Mouse (Mus musculus): ENCODE data around the gene Xkr8. TPM values are rescaled to one million over a fixed set of nuclear protein-coding genes. Genes with fewer than 3 reads are reported as not detected.
A peak's percentile ranks its signal among the peaks of the same experiment; 100 is the strongest.

Xkr8 gene
- polyA plus RNA-seq, 1 experiment: 4.7 TPM

DNA sequence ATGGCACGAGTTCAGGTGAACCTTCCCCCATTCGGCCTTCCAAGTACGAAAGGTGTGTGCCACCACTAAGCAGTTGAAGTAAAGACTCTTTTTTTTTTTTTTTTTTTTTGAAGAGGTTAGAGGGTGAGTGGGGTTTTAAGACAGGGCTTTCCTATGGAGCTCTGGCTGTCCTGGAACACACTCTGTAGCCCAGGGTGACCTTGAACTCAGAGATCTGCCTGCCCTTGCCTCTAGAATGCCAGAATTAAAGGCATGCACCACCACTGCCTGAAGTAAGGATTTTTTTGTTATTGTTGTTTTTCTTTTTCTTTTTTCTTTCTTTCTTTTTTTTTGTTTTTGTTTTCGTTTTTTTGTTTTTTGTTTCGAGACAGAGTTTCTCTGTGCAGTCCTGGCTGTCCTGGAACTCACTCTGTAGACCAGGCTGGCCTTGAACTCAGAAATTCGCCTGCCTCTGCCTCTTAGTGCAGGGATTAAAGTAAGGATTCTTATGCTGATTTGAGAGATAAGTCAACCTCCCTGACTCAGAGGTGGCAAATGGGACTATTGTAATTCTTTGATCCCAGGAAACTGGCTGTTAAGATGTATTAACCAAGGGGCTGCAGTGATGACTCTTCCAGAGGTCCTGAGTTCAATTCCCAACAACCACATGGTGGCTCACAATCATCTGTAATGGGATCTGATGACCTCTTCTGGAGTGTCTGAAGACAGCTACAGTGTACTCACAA lies 17.1 kb upstream of the Xkr8 start:
- no peak overlapping the region for H3ac ChIP-seq (ENCODE audit: control insufficient read depth, insufficient read length)
- no peaks in the 10 kb centered on the region for H3K27me3 ChIP-seq (ENCODE audit: control insufficient read depth, insufficient read depth, insufficient read length)

DNA sequence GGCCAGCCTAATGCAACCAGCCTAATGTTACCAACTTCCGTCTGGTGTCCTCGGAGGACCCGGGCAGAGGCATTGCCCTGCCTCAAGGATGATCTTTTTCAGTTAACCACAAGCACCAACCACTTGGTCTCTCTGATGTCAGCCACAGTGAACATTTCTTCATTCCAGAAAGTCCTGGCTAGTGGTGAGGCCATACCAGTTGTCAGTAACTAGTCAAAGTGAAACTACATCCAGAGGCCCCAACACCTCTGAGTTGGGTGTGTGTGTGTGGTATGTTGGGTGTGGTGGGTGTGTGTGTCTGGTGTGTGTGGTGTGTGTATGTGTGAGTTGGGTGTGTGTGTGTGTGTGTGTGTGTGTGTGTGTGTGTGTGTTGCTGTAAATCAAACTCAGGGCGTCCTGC lies 16.4 kb upstream of the Xkr8 start:
- Histone ChIP-seq H3K4me2 (ENCODE audit: low read depth) (peak overlapping the region; percentile 13), H3K27me3 (ENCODE audit: control insufficient read depth, insufficient read depth, insufficient read length) (no peaks in the 10 kb centered on the region)
- TF ChIP-seq MYOG (IDR thresholded peaks at IDR 0.05; ENCODE audit: control insufficient read depth in 1 of 3, insufficient read depth in 1 of 3, insufficient read length in 2 of 3, low read depth in 2 of 3) (peak in 2 of 3 experiments; percentile 51 to 69), CEBPB (IDR thresholded peaks at IDR 0.05; ENCODE audit: insufficient read depth, poor library complexity, severe bottlenecking) (no peak), POLR2A (IDR thresholded peaks at IDR 0.05; ENCODE audit: insufficient read length, low read depth) (no peak), MYOD1 (IDR thresholded peaks at IDR 0.05; ENCODE audit: control insufficient read depth in 1 of 3, insufficient read length in 2 of 3, low read depth in 2 of 3) (peak in 1 of 3 experiments; percentile 32), TCF3 (IDR thresholded peaks at IDR 0.05; ENCODE audit: insufficient read length, low read depth) (no peak)

More for the DNA sequence above, 17.1 kb upstream of the Xkr8 start:
- TF ChIP-seq MAX (IDR thresholded peaks at IDR 0.05; ENCODE audit: low read depth): no peak
- Histone ChIP-seq H3K4me3 (no peak overlapping the region), H3K79me2 (ENCODE audit: control insufficient read depth, insufficient read depth) (no peaks in the 10 kb centered on the region), H3K4me2 (ENCODE audit: low read depth) (peak overlapping the region; percentile 13), H3K36me3 (ENCODE audit: control insufficient read depth, insufficient read depth) (no peaks in the 10 kb centered on the region)

DNA sequence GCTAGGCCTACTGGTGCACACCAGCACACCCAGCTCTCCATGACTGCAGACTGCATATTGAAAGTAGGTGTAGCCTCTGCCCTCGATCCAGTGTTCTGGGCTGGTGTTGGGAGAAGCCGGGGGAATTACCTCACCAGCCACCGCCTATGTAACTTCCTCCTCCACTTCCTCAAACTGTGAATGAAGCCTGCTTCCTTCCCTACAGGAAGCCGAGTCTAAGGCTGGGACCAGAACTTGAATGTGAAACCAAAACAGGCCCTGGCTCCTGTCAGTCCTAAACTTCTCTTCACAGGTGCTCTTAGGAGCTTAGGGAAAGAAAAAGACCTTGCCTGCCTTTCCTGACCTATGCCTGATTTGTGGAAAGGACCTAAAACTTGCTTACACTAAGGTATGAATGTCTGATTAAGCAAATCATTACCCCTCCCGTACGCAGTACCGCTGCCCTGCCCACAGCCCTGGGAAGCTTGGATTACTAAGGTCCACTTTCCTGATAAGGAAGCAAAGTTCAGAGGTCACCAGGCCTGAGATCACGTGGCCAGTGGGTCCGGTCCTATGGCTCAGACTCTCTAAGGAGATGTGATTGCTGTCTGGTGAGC lies 15.4 kb upstream of the Xkr8 start:
- Histone ChIP-seq H3K36me3 (ENCODE audit: control insufficient read depth, insufficient read depth) (no peaks in the 10 kb centered on the region), H3K27me3 (ENCODE audit: control insufficient read depth, insufficient read depth, insufficient read length) (no peaks in the 10 kb centered on the region), H3K4me2 (ENCODE audit: low read depth) (peak overlapping the region; percentile 39), H3ac (ENCODE audit: control insufficient read depth, insufficient read length) (no peak overlapping the region), H3K79me2 (ENCODE audit: control insufficient read depth, insufficient read depth) (no peaks in the 10 kb centered on the region), H3K4me3 (no peak overlapping the region)
- TF ChIP-seq TCF3 (IDR thresholded peaks at IDR 0.05; ENCODE audit: insufficient read length, low read depth) (no peak), MAX (IDR thresholded peaks at IDR 0.05; ENCODE audit: low read depth) (no peak), MYOD1 (IDR thresholded peaks at IDR 0.05; ENCODE audit: control insufficient read depth in 1 of 3, insufficient read length in 2 of 3, low read depth in 2 of 3) (no peak), USF1 (IDR thresholded peaks at IDR 0.05; ENCODE audit: low read depth) (no peak), SRF (IDR thresholded peaks at IDR 0.05; ENCODE audit: control insufficient read depth, insufficient read length, low read depth) (no peak), CEBPB (IDR thresholded peaks at IDR 0.05; ENCODE audit: insufficient read depth, poor library complexity, severe bottlenecking) (no peak), TCF12 (IDR thresholded peaks at IDR 0.05; ENCODE audit: insufficient read depth, poor library complexity, severe bottlenecking) (no peak), POLR2AphosphoS2 (IDR thresholded peaks at IDR 0.05; ENCODE audit: insufficient read length, low read depth) (no peak), MYOG (IDR thresholded peaks at IDR 0.05; ENCODE audit: control insufficient read depth in 1 of 3, insufficient read depth in 1 of 3, insufficient read length in 2 of 3, low read depth in 2 of 3) (no peak), E2F4 (IDR thresholded peaks at IDR 0.05; ENCODE audit: insufficient read depth) (no peak), POLR2A (IDR thresholded peaks at IDR 0.05; ENCODE audit: insufficient read length, low read depth) (no peak), REST (IDR thresholded peaks at IDR 0.05; ENCODE audit: insufficient read depth, insufficient read length) (no peak)

More for the DNA sequence above, 16.4 kb upstream of the Xkr8 start:
- no peaks in the 10 kb centered on the region for H3K79me2 ChIP-seq (ENCODE audit: control insufficient read depth, insufficient read depth)
- no peak overlapping the region for H3ac ChIP-seq (ENCODE audit: control insufficient read depth, insufficient read length)
- H3K36me3 ChIP-seq (ENCODE audit: control insufficient read depth, insufficient read depth): no peaks in the 10 kb centered on the region
- H3K4me3 ChIP-seq: no peak overlapping the region

DNA sequence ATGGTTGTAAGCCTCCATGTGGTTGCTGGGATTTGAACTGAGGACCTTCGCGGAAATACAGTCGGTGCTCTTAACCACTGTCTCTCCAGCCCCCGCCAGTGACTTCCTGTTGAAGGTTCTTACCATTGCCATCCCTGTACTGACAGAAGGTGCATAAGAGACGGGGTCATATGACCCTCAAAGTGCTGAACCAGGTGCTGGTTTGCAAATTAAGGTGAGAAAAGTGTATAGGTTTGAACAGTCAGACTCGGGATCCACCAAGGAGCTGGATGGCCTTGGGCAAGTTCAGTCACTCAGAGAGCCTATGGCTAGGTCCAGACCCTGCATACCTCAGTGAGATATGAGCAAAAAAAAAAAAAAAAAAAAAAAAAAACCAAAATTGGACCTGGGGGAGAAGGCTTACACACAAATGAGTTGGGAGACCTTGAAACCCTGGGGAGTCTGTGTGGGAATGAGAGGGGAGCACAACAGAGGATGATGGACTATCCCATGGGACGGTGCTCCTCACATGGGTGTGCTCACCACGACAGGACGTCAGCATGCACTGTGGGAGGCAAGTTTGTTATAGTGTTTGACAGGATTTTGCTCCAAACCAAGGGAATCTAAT lies 14.7 kb upstream of the Xkr8 start:
- Histone ChIP-seq H3K4me3 (no peak overlapping the region), H3ac (ENCODE audit: control insufficient read depth, insufficient read length) (no peak overlapping the region), H3K4me2 (ENCODE audit: low read depth) (no peak overlapping the region), H3K36me3 (ENCODE audit: control insufficient read depth, insufficient read depth) (no peaks in the 10 kb centered on the region), H3K27me3 (ENCODE audit: control insufficient read depth, insufficient read depth, insufficient read length) (no peaks in the 10 kb centered on the region), H3K79me2 (ENCODE audit: control insufficient read depth, insufficient read depth) (no peaks in the 10 kb centered on the region)
- TF ChIP-seq SRF (IDR thresholded peaks at IDR 0.05; ENCODE audit: control insufficient read depth, insufficient read length, low read depth) (no peak), E2F4 (IDR thresholded peaks at IDR 0.05; ENCODE audit: insufficient read depth) (no peak), USF1 (IDR thresholded peaks at IDR 0.05; ENCODE audit: low read depth) (no peak), POLR2A (IDR thresholded peaks at IDR 0.05; ENCODE audit: insufficient read length, low read depth) (no peak), MYOD1 (IDR thresholded peaks at IDR 0.05; ENCODE audit: control insufficient read depth in 1 of 3, insufficient read length in 2 of 3, low read depth in 2 of 3) (no peak)
